Mouse (Mus musculus): ENCODE measurements at regions not wholly inside any gene's neighbourhood (a gene's known extent, or its start where the extent isn't known, plus 50 kb on each side); places are given as distances from the start of the nearest gene placed in this dataset.

- DNase-seq, result no peak
These were observed 117.4 kb upstream of the Cdh5 start for GRCm38 (mm10) chr8:103983860-103984594.

GRCm38 (mm10) chr8:103985640-103986039 lies 115.8 kb upstream of the Cdh5 start:
- DNase-seq, result no peak

GRCm38 (mm10) chr8:103993897-103994296 lies 107.5 kb upstream of the Cdh5 start:
- no peak for DNase-seq

GRCm38 (mm10) chr8:103998143-103998542 lies 103.3 kb upstream of the Cdh5 start:
- DNase-seq, result no peak

GRCm38 (mm10) chr8:104007209-104007608 lies 94.2 kb upstream of the Cdh5 start:
- DNase-seq, result no peak

- DNase-seq, result no peak
These were observed 92.7 kb upstream of the Cdh5 start for GRCm38 (mm10) chr8:104008756-104009155.

GRCm38 (mm10) chr8:104009306-104009705 lies 92.1 kb upstream of the Cdh5 start:
- no peak for DNase-seq

- DNase-seq, result no peak
These were observed 79.2 kb upstream of the Cdh5 start for GRCm38 (mm10) chr8:104022231-104022630.

- no peak for DNase-seq
These were observed 78.5 kb upstream of the Cdh5 start for GRCm38 (mm10) chr8:104022691-104023509.

- DNase-seq, result peak; percentile 26
These were observed 74.1 kb upstream of the Cdh5 start for GRCm38 (mm10) chr8:104027161-104027821.

GRCm38 (mm10) chr8:104028626-104029025 lies 72.8 kb upstream of the Cdh5 start:
- peak; percentile 88 for DNase-seq

GRCm38 (mm10) chr8:104032179-104032578 lies 69.2 kb upstream of the Cdh5 start:
- DNase-seq, result peak; percentile 45

- DNase-seq, result no peak
These were observed 68.3 kb upstream of the Cdh5 start for GRCm38 (mm10) chr8:104033148-104033547.

GRCm38 (mm10) chr8:104034286-104034685 lies 67.1 kb upstream of the Cdh5 start:
- no peak for DNase-seq

GRCm38 (mm10) chr8:104036580-104037477 lies 64.6 kb upstream of the Cdh5 start:
- peak; percentile 4 for DNase-seq

- DNase-seq, result no peak
These were observed 63.8 kb upstream of the Cdh5 start for GRCm38 (mm10) chr8:104037611-104038010.

GRCm38 (mm10) chr8:104039526-104039925 lies 61.9 kb upstream of the Cdh5 start:
- DNase-seq, result peak; percentile 62

- DNase-seq, result peak; percentile 26
These were observed 59.9 kb upstream of the Cdh5 start for GRCm38 (mm10) chr8:104041522-104041921.

GRCm38 (mm10) chr8:104042434-104042833 lies 59.0 kb upstream of the Cdh5 start:
- DNase-seq, result peak; percentile 84

GRCm38 (mm10) chr8:104048037-104048436 lies 53.4 kb upstream of the Cdh5 start:
- DNase-seq, result no peak

GRCm38 (mm10) chr8:104049181-104049580 lies 52.2 kb upstream of the Cdh5 start:
- no peak for DNase-seq

Data from thymus, postnatal 4 days (tissue).